Mouse (Mus musculus) liver, embryonic 11.5 days (tissue): Measurements from ENCODE around the gene Knl1. TPM values are rescaled to one million over a fixed set of nuclear protein-coding genes. Genes with fewer than 3 reads are reported as not detected.

Experiments used
- ATAC-seq: fragments of 200-750 bp; cut with Nextera tagmentation; replicated peaks from 2 replicates; pipeline ENCODE4 v1.8.0; 2017; ENCODE audit warnings: moderate number of reproducible peaks, mild to moderate bottlenecking, moderate TSS enrichment, moderate library complexity; ENCODE audit not compliant: low FRiP score
- DNase-seq: peaks from one replicate; pipeline ENCODE4 v3.0.0-alpha.2; 2017; ENCODE audit warnings: low spot score
- H3K27ac ChIP-seq: fragments of 300-500 bp; sonication (generic); 2 replicates; pipeline ENCODE4 v1.5.1; 2014; ENCODE audit warnings: mild to moderate bottlenecking, low read depth, low read length, control low read depth
- H3K27me3 ChIP-seq: fragments of 300-500 bp; sonication (generic); replicated peaks from 2 replicates; pipeline ENCODE4 v1.6.1; 2014; ENCODE audit warnings: low read length, mixed read lengths; ENCODE audit not compliant: control insufficient read depth, insufficient read depth
- H3K36me3 ChIP-seq: fragments of 300-500 bp; sonication (generic); 2 replicates; pipeline ENCODE4 v1.6.1; 2014; ENCODE audit warnings: mild to moderate bottlenecking, low read length, moderate library complexity, mixed read lengths; ENCODE audit not compliant: control insufficient read depth, insufficient read depth
- H3K4me1 ChIP-seq: fragments of 300-500 bp; sonication (generic); replicated peaks from 2 replicates; pipeline ENCODE4 v1.6.1; 2014; ENCODE audit warnings: low read length, mixed read lengths; ENCODE audit not compliant: control insufficient read depth, insufficient read depth
- H3K4me2 ChIP-seq: fragments of 300-500 bp; sonication (generic); 2 replicates; pipeline ENCODE4 v1.6.1; 2014; ENCODE audit warnings: mild to moderate bottlenecking, control low read depth, moderate library complexity
- H3K4me3 ChIP-seq: fragments of 300-500 bp; sonication (generic); 2 replicates; pipeline ENCODE4 v1.5.1; 2014; ENCODE audit warnings: low read depth, low read length, control low read depth
- H3K9ac ChIP-seq: fragments of 300-500 bp; sonication (generic); 2 replicates; pipeline ENCODE4 v1.6.1; 2014; ENCODE audit warnings: low read depth, low read length, control low read depth
- H3K9me3 ChIP-seq: fragments of 300-500 bp; sonication (generic); 2 replicates; pipeline ENCODE4 v1.6.1; 2016; ENCODE audit warnings: low read length, inconsistent platforms, mixed read lengths; ENCODE audit not compliant: control insufficient read depth
- WGBS: fragments of 180-500 bp; shearing (Covaris S2); extraction: QIAGEN DNeasy Blood & Tissue Kit; methylation state at CpG from one replicate; pipeline ENCODE4 v1.1.7; 2014; 5-methylcytosine and 5-hydroxymethylcytosine counted together
- polyA plus RNA-seq: library from polyadenylated mRNA; unstranded; fragments of >200 nt; fragmentation: Nextera tagmentation; extraction: Ambion mirVana; gene quantifications from 2 replicates; pipeline ENCODE4 v1.2.1, GENCODE M21; 2014

Gene Knl1
- polyA plus RNA-seq, 1 experiment from 2014 or later: 60.7 TPM

DNA sequence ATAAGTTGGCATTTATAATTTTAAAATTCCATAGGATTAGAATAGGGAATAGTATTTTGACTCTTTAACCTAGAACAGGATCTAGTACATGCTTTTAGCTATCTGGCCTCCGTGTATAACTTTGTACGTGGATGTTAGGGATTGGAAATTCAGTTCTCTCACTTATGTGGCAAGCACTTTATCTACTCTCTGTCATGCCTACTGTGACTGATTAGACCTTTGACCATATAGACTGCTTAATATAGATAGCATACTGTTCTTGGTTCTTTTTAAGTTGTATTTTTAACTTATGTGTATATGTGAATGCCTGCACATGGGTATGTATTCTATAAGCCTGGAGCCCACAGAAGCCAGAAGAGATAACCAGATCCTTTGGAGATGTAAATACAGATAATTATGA, 13.2 kb downstream of the Knl1 start:
- no peak overlapping the region for H3K27ac ChIP-seq
- H3K36me3 ChIP-seq: peaks cover 15% of the 10 kb centered on the region
- H3K9me3 ChIP-seq: no peaks in the 10 kb centered on the region
- DNase-seq (no peak), ATAC-seq (peak; percentile 66)
- WGBS: 67% methylated on average over 2 of the region's 2 CpGs
- no peak overlapping the region for H3K4me3 ChIP-seq
- no peak overlapping the region for H3K9ac ChIP-seq
- H3K4me1 ChIP-seq: no peaks in the 10 kb centered on the region
- H3K4me2 ChIP-seq: no peak overlapping the region
- no peaks in the 10 kb centered on the region for H3K27me3 ChIP-seq

DNA sequence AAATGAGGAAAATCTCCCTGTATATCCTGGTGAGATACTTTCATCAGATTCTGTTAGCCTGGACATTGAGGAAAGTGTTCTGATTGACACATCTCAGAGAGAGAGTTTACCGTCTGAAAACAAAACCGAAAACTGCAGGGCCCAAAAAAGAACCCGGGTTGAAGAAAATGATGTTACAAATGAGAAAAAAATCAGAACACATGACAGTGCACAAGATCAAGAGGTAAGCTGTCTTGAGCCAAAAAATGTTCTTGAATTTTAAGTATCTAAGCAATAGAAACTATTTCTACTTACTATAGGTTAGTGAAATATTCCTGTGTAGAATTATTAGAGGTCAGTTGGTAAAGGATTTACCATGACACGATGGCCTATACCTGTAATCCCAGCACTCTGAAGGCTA, 25.5 kb downstream of the Knl1 start:
- no peak overlapping the region for H3K9ac ChIP-seq
- DNase-seq (no peak), ATAC-seq (no peak)
- H3K4me2 ChIP-seq: no peak overlapping the region
- peaks cover 17% of the 10 kb centered on the region; the same call in 1 of the 2 replicates for H3K36me3 ChIP-seq
- 91% methylated on average over 4 of the region's 4 CpGs for WGBS
- no peak overlapping the region for H3K4me3 ChIP-seq
- no peaks in the 10 kb centered on the region for H3K27me3 ChIP-seq
- no peaks in the 10 kb centered on the region for H3K9me3 ChIP-seq
- H3K4me1 ChIP-seq: no peaks in the 10 kb centered on the region
- H3K27ac ChIP-seq: no peak overlapping the region

DNA sequence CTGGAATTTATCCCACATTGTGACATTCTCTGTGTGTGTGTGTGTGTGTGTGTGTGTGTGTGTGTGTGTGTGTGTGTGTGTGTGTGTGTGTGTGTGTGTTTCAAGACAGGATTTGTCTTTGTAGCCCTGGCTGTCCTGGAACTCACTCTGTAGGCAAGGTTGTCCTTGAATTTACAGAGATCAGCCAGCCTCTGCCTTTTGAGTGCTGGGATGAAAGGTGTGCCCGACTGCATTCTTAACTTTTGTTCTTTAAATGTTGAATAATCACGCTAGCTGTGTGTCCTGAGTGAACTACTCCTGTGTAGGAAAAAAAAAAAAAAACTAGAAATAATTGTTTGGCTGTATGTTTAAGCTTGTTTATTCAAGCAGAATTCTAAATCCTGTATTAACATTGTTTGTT, 39.2 kb downstream of the Knl1 start:
- Histone ChIP-seq H3K36me3 (peaks cover 11% of the 10 kb centered on the region), H3K9me3 (no peaks in the 10 kb centered on the region), H3K9ac (no peak overlapping the region), H3K4me1 (no peaks in the 10 kb centered on the region), H3K4me3 (no peak overlapping the region), H3K4me2 (no peak overlapping the region), H3K27ac (no peak overlapping the region), H3K27me3 (no peaks in the 10 kb centered on the region)
- 93% methylated on average over 2 of the region's 2 CpGs for WGBS
- ATAC-seq (no peak), DNase-seq (no peak)

DNA sequence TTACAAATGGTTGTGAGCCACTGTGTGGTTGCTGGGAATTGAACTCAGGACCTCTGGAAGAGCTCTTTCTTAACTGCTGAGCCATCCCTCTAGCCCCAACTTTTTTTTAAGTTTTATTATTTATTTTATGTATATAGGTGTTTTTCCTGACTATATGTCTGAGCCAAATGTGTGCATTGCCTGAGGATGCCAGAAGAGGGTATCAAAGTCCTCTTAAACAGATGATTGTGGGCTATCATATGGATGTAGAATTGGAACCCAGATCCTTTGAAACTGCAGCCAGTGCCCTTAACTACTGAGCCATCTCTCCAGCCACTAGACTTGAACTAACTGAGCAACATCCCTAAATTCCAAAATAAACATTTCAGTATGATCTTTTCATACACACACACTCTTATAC, 54.6 kb downstream of the Knl1 start:
- Histone ChIP-seq H3K9me3 (no peaks in the 10 kb centered on the region), H3K27ac (no peak overlapping the region), H3K27me3 (no peaks in the 10 kb centered on the region), H3K4me1 (no peaks in the 10 kb centered on the region), H3K4me3 (no peak overlapping the region), H3K36me3 (peaks cover 26% of the 10 kb centered on the region), H3K4me2 (no peak overlapping the region), H3K9ac (no peak overlapping the region)
- ATAC-seq: no peak
- DNase-seq: no peak

DNA sequence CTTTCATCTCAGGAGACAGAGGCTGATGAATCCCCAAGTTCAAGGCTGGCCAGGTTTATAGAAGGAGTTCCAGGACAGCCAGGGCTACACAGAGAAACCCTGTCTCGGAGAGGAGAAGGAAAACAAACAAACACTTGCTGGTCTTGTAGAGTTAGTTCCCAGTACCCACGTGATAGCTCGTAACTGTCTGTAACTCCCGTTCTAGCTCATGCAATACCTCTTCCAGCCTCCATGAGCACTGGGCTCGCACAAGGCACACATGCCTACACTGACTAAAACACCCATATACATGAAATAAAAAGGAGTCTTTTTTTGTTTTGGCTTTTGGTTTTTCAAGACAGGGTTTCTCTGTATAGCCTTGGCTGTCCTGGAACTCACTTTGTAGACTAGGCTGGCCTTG, 59.7 kb downstream of the Knl1 start:
- Histone ChIP-seq H3K9ac (no peak overlapping the region), H3K36me3 (peaks cover 22% of the 10 kb centered on the region), H3K27me3 (no peaks in the 10 kb centered on the region), H3K27ac (no peak overlapping the region), H3K9me3 (no peaks in the 10 kb centered on the region), H3K4me1 (0 out of 2 replicates have a peak, but pooled peaks cover under 1% of the 10 kb centered on the region), H3K4me2 (no peak overlapping the region), H3K4me3 (no peak overlapping the region)
- ATAC-seq (no peak), DNase-seq (no peak)
- 86% methylated on average over 5 of the region's 5 CpGs for WGBS

DNA sequence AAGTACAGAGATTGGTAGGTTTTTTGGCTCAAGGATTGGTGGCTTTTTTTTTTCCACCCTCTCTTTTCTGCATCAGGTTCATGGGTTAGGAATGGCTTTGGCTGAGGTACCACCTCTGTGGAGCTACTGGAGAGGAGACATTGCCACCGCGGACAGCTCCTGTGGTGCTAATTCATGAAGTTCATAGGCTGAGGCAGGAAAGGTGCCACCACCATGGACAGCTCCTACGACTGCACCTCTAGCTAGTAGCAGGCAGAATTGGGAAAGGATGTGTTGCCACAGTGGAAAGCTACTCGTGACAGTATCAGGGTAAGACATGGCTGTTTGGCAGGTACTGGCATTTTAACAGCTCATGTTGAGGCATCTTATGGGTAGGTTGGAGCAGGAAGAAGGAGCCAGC, 61.6 kb downstream of the Knl1 start:
- H3K4me1 ChIP-seq: 0 out of 2 replicates have a peak, but pooled peaks cover 4% of the 10 kb centered on the region
- H3K4me2 ChIP-seq: no peak overlapping the region
- DNase-seq (no peak), ATAC-seq (no peak)
- H3K27me3 ChIP-seq: no peaks in the 10 kb centered on the region
- peaks cover 10% of the 10 kb centered on the region for H3K36me3 ChIP-seq
- H3K27ac ChIP-seq: no peak overlapping the region
- no peak overlapping the region for H3K9ac ChIP-seq
- WGBS: 61% methylated on average over 4 of the region's 4 CpGs
- H3K9me3 ChIP-seq: no peaks in the 10 kb centered on the region
- H3K4me3 ChIP-seq: no peak overlapping the region

DNA sequence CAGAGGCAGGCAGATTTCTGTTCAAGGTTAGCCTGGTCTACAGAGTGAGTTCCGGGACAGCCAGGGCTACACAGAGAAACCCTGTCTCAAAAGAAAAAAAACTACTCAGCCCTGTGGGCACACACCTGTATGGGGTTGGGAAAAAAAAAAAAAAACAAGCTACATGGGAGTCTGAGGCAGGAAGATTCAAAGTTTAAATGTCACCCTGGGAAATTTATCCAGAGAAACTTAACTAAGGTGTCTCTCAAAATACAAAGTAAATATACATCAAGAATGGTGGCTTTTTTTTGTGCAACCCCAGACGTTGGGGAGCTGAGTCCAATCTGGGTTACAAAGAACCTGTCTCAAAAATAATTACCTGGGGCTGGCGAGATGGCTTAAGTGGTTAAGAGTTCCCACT, 64.1 kb downstream of the Knl1 start:
- H3K4me2 ChIP-seq: no peak overlapping the region
- H3K27me3 ChIP-seq: no peaks in the 10 kb centered on the region
- no peaks in the 10 kb centered on the region for H3K9me3 ChIP-seq
- H3K4me3 ChIP-seq: no peak overlapping the region
- no peak for DNase-seq
- H3K9ac ChIP-seq: no peak overlapping the region
- no peak overlapping the region for H3K27ac ChIP-seq
- no peak for ATAC-seq
- peaks cover 7% of the 10 kb centered on the region; the same call in 1 of the 2 replicates for H3K36me3 ChIP-seq
- peaks cover 12% of the 10 kb centered on the region; the same call in 1 of the 2 replicates for H3K4me1 ChIP-seq
- 86% methylated on average over 3 of the region's 3 CpGs for WGBS

DNA sequence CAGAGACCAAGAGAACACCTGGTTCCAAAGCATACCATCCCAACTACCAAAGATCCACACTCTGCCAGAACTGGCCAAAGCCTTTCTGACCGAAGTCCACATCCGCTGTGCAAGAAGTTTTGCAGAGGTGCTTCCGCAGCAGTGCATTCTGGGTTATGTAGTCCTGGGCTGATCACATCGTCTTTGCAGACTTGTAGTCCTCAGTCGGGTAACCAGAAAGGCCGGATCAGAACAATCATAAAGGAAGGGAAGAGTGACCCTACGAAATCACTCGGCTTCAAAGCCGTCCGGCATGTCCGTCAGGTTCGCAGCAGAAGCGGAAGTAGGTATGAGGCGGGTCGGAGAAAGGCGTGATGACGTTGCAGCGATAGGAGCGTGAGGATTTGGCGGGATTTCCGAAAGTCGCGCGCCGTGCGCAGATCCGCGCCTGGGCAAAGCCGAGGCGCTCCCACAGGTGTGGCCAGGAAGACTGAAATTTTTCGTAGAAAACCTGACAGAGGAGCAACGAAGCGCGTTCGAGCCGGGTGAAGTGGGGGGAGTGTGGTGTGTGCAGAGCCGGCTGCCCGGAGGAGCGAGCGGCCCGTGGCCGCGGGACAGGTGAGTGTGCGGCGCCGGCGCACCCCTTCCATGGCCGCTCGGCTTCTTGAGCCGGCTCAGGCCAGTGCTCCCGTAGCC, 65.7 kb downstream of the Knl1 start, which contains the start of gene Rad51:
Gene Rad51 (plus strand): TSS at position 356 of the 675 bp plus-strand sequence.
- peak; percentile 92 for ATAC-seq
- Histone ChIP-seq H3K36me3 (peaks cover 9% of the 10 kb centered on the region; the same call in 1 of the 2 replicates), H3K4me2 (peak within 1 kb of the TSS; percentile 89), H3K4me3 (peak within 1 kb of the TSS; percentile 93), H3K27me3 (no peaks in the 10 kb centered on the region), H3K27ac (peak within 1 kb of the TSS; percentile 80), H3K9me3 (no peaks in the 10 kb centered on the region), H3K9ac (peak within 1 kb of the TSS; percentile 88), H3K4me1 (peaks cover 12% of the 10 kb centered on the region; the same call in 1 of the 2 replicates)
- under 1% methylated on average over 51 of the region's 51 CpGs for WGBS
- DNase-seq: peak; percentile 87
